Mouse (Mus musculus) lung, postnatal 0 days (tissue): Measurements from ENCODE around the gene Cx3cl1.

Experiments used
- CTCF ChIP-seq: IDR thresholded peaks from 2 replicates; pipeline ENCODE4 v1.5.1; 2016; ENCODE audit warnings: antibody characterized with exemption, mild to moderate bottlenecking
- EP300 ChIP-seq: IDR thresholded peaks from 2 replicates; pipeline ENCODE4 v1.6.1; 2016; ENCODE audit warnings: antibody characterized with exemption, mild to moderate bottlenecking, control low read depth

GRCm38 (mm10) chr8:94812645-94813098 lies 40.9 kb downstream of the Cx3cl1 start:
- TF ChIP-seq CTCF = peak; percentile 78
- no peak for TF ChIP-seq EP300
